Mouse (Mus musculus): Measurements from ENCODE around the gene 9530053A07Rik.

9530053A07Rik gene

DNA sequence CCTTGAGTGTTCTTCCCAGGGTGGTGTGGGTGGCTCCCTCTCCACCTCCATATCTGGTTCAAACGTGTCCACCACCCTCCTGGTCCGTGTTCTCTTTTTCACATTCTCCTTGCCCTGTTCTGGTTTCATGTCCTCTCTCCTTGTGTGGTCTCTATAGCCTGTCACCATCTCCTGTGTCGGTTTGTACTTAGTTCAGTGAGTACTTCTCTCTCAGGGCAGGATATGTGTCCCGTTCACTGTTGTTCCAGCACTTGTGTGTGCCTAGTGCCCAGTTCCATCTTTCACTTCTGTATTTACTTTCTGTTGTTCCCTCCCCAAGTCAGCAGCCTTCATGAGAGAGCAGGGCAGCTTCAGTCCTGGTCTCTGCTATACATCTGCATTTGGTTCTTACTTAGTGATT lies 46.1 kb downstream of the 9530053A07Rik start:
- DNase-seq, result no peak

DNA sequence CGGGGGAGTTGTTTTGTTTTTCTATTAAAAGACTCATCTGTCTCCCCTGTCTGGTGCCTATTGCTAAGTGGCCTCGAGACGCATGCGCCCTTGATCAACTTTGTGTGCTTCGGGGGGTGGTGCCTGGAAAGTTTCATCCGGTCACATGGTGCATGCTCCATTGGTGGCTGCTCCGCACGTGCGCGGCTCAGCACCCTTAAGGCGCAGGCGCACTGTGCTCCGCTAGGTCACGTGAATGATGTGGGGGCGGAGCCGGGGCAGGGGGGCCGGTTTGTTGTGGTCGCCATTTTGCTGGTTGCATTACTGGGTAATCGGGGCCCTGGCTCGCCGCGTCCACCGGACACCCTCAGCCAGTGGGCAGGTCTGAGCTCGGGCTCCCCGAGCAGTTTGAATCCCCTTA lies 50.0 kb downstream of the 9530053A07Rik start, which contains the start of gene Dyrk1b:
Gene Dyrk1b, plus strand, starts transcription at position 242 of the 400 bp plus-strand sequence.
- peak; percentile 97 for DNase-seq

DNA sequence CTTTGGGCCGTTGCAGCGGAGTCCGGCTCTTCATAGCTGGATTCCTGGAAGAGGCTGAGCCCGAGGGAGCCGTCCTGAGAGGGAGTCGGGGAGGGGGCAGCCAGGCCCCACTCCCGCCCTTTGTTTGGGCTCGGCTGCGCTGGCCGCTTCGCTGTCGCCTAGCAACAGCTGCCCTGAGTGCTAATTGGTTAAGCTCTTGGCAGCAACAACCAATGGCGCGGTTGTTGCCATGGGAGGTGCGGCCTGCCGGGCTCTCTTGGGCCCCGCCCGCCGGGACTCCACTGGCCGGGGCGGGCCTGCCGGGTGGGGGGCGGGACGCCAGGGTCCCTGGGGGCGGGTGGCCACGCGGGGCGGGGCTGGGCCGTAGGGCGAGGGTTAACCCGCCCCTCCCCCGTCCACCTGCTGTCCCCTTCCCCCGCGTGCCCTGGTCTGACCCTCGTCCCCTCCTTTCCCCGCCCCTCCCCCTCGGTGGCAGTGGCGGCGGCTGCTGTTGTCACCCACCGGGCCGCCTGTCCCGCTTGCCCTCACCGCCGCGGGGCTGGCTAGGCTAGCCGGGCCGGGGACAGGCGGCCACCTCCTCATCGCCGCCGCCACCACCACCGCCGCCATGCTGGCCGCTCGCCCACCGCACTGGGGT lies 50.6 kb downstream of the 9530053A07Rik start:
- DNase-seq, result peak; percentile 94

DNA sequence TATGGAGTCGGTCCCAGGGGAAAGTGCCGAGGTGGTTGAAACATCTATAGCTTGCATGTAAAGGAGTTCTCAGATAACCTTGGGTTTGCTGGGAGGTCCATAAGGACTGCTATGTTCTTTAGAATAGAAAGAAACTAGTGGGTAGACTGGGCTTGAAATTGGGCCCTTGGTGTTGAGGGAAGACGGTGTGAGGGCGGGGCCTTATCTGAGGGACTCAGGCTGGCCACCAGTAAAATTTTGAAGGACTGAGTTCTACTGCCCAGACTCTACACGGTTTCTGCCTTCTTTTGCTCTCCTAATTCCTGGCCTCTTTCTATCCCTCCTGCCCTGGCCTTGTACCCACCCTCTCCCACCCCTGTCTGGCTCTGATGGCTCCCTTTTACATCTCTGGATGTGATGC lies 51.6 kb downstream of the 9530053A07Rik start:
- no peak for DNase-seq

DNA sequence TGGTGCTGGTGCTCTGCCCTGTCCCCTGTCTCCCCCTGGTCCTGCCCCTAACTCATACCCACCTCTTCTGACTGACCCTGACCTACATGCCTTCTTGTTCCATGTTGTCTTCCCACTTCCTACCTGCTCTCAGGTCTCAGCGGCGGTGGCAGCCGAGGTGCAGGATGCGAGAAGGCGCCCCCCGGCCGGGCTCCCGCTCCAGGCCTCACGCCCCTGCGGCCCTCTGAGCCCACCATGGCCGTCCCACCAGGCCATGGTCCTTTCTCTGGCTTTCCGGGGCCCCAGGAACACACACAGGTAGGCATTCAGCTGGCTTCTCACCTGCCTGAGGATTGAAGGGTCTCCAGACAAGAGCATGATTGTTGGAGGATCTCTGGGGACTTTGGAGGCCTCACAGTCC lies 52.1 kb downstream of the 9530053A07Rik start:
- DNase-seq, result no peak

DNA sequence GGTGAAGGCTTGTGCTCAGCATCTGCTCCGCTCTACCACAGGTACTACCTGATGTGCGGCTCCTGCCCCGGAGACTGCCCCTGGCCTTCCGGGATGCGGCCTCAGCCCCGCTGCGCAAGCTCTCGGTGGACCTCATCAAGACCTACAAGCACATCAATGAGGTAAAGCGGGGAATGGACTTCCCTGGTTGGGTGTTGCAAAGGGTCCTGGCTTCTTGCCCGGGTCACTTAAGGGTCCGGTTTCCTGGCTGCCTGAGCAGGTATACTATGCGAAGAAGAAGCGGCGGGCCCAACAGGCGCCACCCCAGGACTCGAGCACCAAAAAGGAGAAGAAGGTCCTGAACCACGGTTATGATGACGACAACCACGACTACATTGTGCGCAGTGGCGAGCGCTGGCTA lies 53.1 kb downstream of the 9530053A07Rik start:
- peak; percentile 54 for DNase-seq

DNA sequence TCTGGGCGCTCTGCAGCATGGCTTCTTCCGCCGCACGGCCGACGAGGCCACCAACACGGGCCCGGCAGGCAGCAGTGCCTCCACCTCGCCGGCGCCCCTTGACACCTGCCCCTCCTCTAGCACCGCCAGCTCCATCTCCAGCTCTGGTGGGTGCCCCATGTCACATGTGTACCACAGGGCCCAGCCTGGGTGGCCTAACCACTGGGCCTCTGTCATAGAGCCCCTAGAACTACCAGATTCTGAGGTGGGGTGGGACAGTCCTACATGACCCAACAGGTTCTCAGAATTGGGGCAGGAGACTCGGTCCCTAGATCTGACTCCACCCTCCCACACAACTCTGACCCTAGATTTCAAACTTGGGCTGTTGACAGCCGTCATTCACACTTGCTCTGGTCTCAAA lies 56.6 kb downstream of the 9530053A07Rik start:
- DNase-seq, result no peak

DNA sequence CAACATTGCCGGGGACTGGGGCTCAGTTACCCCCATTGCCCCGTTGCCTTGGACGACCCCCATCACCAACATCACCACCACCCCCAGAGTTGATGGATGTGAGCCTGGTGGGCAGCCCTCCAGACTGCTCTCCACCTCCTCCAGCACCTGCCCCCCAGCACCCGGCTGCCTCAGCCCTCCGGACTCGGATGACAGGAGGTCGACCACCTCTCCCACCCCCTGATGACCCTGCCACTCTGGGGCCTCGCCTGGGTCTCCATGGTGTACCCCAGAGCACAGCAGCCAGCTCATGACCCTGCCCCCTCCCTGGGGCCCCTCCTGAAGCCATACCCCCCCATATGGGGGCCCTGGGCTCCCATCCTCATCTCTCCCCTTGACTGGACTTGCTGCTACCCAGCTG lies 57.4 kb downstream of the 9530053A07Rik start:
- no peak for DNase-seq

DNA sequence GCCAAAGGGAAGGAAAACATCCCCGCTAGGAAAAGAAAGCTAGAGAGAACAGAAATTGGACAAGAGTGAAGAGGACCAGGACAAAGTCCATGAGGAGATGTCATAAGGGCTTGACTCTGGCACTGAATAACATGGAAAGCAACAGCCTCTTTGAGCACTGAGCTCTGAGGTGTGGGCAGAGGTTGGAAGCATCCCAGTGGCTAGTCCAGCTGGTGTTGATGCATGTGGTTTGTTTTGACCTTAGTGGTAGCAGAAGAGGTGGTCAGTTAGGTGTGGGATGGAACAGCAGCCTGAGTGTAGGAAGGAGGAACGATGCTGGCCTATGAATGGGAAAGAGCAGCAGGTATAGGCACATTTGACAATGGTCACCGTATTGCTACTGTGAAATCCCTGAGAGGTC lies 62.2 kb downstream of the 9530053A07Rik start:
- DNase-seq, result no peak

DNA sequence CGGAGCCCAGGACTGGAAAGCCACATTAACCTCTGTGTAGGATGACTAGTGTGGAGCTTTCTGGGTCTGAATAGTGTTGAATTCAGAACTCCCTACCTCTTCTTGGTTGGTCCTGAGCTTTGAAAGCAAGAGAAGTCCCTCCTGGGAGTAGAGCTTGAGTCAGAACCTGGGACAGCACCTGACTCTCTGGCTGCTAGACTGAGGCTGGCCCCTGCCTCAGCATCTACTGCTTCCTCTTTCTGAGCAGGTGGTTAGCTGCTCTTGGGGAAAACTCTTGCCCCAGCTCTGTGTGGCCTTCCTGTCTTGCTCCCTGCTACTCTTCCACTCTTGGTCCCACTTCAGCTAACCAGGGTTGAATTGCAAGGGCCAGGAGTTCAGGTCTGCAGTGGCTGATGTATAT lies 62.6 kb downstream of the 9530053A07Rik start:
- no peak for DNase-seq

DNA sequence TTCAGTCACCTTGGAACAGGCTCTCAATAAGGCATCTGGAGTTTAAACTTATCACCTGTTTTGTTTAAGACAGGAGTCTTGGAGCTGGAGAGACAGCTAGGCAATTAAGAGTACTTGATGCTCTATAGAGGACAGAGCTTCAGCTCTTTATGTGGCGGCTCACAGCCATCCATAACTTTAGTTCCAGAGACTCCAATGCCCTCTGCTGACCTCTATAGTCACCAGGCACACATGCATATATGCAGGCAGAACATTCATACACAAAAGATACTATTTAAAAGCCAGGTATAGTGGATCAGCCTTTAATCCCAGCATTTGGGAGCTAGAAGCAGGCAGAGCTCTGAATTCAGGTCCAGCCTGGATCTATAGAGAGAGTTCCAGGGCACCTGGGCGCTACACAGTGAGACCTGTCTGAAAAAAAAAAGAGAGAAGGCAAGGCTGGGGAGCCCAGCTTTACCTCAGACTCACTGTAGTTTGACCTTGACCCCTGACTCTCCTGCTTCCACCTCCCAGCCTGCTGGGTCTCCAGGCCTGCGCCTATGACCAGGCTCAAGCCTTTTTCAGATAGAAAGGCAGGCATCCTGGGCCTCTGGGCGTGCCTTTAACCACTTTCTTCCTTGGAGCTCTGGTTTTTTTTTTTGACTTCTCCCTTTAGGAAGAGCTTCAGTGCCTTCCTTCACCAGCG lies 66.3 kb downstream of the 9530053A07Rik start:
- no peak for DNase-seq

DNA sequence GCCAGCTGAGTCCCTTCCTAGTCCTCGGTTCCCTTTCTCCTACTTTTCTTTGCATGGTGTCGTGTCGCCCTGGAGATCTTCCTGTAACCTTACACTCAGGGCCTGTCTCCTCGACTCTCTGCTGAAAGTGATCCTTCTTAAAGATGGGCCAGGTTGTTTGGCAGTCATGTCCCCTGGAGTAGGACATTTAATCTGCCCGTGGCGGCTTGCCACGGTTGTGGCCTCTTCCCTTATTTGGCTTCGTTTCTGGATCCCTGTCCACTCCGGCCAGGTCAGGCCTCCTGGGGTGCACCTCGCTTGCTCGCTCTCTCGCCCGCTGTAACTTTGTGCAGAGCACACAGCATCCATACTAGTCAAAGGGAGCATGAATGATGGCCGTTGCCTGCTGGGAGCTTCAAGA lies 67.3 kb downstream of the 9530053A07Rik start:
- no peak for DNase-seq

DNA sequence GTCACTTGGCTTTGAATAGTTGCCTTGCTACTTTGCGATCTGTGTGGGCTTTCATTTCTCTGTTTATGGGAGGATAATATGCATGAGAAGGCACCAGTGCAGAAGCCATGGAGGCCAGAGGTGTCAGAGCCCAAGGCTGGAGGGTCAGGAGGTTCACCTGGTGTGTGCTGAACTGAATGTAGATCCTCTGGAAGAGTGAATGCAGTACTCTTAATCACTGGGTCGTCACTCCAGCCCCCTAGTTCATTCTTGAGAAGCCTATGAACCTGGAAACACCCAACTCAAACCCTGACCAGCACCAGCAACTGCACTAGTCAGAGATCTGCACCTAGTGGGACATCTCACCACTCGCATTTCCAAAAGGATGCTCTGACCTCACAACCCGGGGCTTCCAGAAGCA lies 69.8 kb downstream of the 9530053A07Rik start:
- DNase-seq, result no peak

DNA sequence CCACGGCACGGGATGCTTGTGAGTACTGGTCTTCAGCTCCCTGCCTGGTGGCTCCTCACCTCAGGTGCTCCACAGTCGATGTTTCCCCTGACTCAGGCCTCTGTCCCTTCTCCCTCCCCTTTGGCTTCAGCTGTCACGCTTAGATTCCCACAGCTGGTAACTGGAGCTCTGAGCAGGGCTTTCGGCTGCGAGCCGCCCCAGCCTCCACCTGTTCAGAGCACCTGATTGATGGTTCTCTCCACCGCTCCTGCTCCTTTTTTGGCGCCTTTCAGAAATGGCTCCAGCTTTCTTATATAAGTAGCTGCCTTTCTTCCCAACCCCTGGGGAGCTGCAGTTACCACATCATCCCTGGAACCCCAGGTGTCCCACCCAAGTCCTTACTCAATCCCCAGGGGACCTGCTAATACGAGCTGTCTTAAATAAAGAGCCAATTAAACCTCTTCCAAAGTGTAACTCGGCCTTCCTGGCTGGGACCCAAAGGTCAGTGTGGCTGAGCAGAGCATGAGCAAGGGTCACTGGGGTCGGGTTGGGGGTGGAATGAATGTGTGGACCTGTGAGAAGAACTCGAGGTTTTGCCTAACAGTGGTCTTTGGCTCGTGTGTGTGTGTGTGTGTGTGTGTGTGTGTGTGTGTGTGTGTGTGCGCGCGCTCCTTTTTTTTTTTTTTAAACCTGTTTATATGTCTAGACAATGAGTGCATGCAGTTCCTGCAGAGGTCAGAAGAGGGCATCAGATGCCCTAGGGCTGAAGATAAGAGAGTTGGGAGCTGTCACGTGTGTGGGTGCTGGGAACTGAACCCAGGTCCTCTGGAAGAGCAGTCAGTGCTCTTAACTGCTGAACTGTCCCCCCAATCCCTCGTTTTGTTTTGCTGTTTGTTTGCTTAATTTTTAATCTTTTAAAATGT lies 74.2 kb downstream of the 9530053A07Rik start:
- DNase-seq, result no peak

DNA sequence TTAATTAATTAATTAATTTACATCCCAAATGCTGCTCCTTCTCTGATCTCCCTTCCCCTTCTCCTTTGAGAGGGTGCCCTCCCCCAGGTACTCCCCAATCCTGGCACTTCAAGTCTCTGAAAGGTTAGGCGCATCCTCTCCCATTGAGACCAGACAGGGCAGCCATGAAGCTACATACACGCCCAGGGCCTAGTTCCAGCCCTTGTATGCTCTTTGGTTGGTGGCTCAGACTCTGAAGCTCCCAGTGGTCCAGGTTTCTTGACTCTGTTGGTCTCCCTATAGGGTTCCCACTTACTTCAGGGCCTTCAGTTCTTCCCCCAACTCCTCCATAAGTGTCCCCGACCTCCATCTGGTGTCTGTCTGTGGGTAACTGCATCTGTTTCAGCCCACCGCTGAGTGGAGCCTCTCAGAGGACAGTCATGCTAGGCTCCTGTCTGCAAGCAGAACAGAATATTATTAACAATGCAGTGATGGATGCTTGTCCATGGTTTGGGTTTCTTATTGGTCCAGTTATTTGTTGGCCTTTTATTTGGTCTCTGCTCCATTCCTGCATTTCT lies 76.9 kb downstream of the 9530053A07Rik start:
- no peak for DNase-seq

DNA sequence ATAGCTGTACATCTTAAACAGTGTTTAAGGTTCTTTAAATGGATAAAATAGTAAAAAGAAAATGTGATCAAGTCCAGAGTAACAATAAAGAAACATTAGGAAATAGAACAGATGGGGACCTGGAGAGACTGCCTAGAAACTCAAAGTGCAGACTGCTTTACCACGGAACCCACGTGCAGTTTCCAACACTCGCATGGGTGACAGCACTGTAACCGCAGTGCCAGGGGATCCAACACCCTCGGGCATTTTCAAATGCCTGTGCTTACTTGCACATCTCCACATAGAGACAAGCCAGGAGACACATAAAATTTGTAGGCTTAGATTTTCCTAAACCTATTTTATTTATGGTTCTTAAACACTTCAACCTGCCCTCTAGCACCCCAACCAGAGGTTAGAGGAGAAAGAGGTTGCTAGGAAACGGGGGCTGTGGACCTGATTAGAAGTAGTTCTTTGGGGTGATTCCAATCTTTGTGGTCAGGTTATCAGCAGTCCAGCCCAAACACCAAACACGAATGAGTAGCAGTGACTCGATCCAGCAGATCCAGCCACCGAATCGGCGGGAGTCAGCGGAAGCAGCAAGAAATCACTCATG lies 79.2 kb downstream of the 9530053A07Rik start:
- DNase-seq, result no peak

DNA sequence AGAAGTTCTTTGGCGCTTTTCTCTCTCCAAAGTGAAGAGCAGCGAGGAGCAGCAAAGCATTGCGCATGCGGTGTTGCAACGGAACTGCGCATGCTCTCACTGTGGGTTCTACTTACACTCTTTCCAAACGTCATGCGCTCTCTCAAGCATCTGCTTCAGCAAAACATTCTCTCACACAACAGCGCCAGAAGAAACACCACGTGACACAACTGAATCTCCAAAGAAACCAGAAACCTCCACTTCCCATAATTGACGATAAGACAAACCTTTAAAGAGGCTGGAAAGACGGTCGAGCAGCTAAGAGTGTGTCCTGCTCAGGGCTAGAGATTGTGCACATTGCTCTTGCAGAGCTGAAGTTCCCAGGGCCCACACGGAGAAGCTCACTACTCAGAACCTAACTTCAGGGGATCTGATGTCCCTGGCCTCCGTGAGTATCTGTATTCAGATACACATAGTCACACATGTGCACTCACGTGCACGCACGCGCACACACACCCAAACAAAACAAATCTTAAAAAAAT lies 79.8 kb downstream of the 9530053A07Rik start:
- DNase-seq, result peak; percentile 63

DNA sequence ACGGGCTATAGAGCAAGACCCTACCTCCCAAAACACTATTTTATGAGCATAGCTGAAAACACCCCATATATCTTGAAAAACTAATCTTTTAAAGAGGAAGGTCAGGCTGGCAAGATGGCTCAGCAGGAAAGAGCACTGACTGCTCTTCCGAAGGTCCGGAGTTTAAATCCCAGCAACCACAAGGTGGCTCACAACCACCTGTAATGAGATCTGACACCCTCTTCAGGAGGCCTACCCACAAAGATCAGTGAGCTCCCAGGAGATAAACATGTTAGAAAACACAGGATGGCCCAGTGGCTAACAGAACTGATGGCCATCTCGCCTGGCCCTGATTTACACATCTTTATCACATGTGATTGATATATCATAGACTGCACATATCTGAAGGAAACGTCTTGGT lies 81.5 kb downstream of the 9530053A07Rik start:
- no peak for DNase-seq

DNA sequence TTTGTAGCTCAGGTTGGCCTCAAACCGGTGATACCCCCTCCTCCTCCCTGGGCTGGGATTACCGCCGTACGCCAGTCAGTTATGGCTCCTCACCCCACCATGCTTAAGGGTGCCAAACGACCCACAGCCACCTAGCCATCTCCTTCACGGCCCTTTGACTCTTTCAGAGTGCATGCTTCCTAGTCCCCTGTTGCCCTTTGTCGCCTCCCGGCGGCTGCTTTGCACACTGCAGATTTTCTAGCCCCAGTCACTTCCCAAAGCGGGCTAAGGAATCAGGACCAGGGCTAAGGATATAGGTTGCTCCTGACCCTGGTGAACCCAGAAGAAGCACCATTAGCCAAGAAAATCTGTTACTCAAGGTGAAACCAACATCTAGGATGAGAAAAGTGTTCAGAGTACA lies 84.9 kb downstream of the 9530053A07Rik start:
- DNase-seq, result peak; percentile 51
